Mouse (Mus musculus) testis, adult 2 months (tissue): ENCODE data around the gene Aym1.

ENCODE experiments used
- CTCF ChIP-seq: fragments of 200-500 bp; IDR thresholded peaks from 2 replicates; pipeline ENCODE4 v1.5.1; 2012; ENCODE audit warnings: low read depth, mild to moderate bottlenecking, inconsistent platforms, low read length, moderate library complexity; ENCODE audit not compliant: control insufficient read depth, insufficient read depth, insufficient replicate concordance
- POLR2A ChIP-seq: fragments of 200-500 bp; IDR thresholded peaks from 2 replicates; pipeline ENCODE4 v1.6.1; 2012; ENCODE audit warnings: low read depth, mild to moderate bottlenecking, inconsistent platforms, low read length, moderate library complexity; ENCODE audit not compliant: control insufficient read depth

DNA sequence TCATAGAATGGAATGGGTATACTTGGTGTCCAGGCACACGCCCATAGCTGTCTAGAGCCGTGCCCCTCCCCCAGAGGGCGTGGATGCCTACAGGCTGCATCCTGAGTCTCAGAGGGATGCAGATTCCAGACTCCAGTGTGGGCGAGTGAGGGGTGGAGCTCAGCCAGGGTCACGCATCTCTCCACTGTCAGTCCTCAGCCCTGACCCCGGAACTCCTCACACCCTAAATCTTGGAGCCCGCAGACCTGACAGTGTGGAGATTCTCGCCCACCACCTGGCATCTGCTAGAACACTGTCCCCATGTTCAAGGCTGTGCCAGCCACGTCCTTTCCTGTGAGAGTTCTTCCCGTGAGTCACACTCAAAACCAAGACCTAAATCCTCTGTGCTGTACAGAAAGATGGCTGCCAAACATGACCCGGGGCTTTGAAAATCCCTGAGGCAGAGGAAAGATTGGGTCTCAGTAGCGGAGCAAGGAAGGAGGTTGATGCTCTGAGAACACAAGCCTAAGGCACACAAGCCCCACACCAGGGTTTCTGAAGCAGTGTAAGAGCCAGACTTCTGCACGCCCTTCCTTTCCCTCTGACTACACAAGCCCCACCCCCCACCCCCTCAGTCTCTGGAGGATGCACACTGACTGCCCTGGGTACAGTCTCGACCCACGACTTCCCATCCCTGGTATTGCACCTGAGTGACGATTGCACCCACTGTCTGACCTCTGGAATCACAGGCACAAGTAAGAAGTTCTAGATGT lies 12.3 kb upstream of the Aym1 start:
- TF ChIP-seq POLR2A (peak; percentile 34; the same call in 1 of the 2 replicates), CTCF (no peak)
